Mouse (Mus musculus): Measurements from ENCODE around the gene Usp42.

DNA sequence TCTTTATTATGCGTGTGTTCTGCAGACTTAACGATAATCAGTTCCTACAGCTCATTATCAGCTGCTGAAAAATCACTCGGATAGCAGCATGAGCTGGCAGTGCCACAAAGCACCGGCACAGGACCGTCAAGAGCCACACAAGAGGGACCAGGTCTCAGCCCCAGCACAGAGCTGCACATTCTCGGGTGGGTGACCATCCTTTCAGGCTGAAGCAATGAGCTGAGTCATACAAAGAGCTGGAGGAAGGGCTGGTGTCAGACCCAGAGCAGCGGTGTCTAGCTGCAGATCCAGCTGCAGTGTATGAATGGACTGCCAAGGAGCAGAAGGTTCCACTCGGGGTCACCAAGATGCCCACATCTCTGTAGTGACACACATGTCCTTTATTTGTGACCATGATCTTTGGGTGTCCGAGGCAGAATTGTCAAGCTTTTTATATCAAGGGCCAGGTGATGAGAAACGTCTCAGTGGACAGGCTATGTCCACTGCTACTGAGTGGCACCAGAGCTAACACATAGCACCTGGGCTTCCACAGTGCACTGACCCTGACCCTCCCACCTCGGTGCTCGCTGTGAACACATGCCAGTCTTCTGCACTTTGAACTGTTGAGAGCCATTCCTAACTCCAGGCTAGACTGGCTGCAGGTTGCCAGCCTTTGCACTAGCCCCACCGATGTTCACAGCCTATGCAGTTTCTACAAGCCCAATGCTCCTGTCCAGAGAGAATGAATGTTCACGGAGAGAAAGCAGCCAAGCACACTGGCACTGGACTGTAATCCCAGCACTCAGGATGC is 19.9 kb downstream of the Usp42 start:
- TF ChIP-seq CTCF (IDR thresholded peaks at IDR 0.05; ENCODE audit: low read depth) = no peak
- TF ChIP-seq EP300 (IDR thresholded peaks at IDR 0.05; ENCODE audit: low read depth) = no peak

Data from heart, postnatal 0 days (tissue).